Comparison of ENCODE assay signal across 14 mouse cellular contexts in genomic region chr1:86281781-86282536, GRCm38 (mm10). TPM values are rescaled to one million over a fixed set of nuclear protein-coding genes. Genes with fewer than 3 reads are reported as not detected.
DNase-seq lines count a peak whose midpoint lies in the region; ATAC-seq lines count a peak whose summit lies in the region.
"Had no signal": no experiment of that assay in that cellular context is flagged by ENCODE, and none has a peak within 500 bp of the region (broad histone marks: within the 10 kb centered on the region; RNA-seq: fewer than 3 reads in every experiment).

No protein-coding gene starts in this region.

- peak; percentile 39 for DNase-seq in adrenal gland, adult 2 months
- no peak for DNase-seq in adrenal gland, adult 8-10 months
- DNase-seq in left cerebral cortex, adult 11 months (ENCODE audit: low spot score): peak; percentile 26
- no peak for DNase-seq in left cerebral cortex, postnatal 4 days
- DNase-seq in right cerebral cortex, postnatal 10 days (ENCODE audit: low spot score in 2 of 2): peak; percentile 48 to 50
- DNase-seq in gastrocnemius, adult 18-20 months (ENCODE audit: low spot score): no peak
- no peak for DNase-seq in spleen, adult 12 weeks (ENCODE audit: low spot score)
- DNase-seq: gastrocnemius, adult 2 months; liver, embryonic 13.5 days had no signal

- peak overlapping the region; percentile 55 for H3K27ac ChIP-seq in intestine, embryonic 16.5 days (ENCODE audit: low read length)
- H3K27ac ChIP-seq: gastrocnemius, adult 2 months; heart, embryonic 15.5 days; liver, embryonic 13.5 days; macrophage had no signal

- no peak overlapping the region for H3K4me2 ChIP-seq in intestine, embryonic 16.5 days (ENCODE audit: low read depth, low read length)
- H3K4me2 ChIP-seq: heart, embryonic 15.5 days; liver, embryonic 13.5 days had no signal

- H3K9ac ChIP-seq in intestine, embryonic 16.5 days (ENCODE audit: low read depth, low read length): no peak overlapping the region
- H3K9ac ChIP-seq: heart, embryonic 15.5 days; liver, embryonic 13.5 days had no signal

- ATAC-seq in intestine, embryonic 16.5 days: peak; percentile 73
- ATAC-seq: hindbrain, embryonic 16.5 days; midbrain, embryonic 16.5 days had no signal

- no peaks in the 10 kb centered on the region for H3K36me3 ChIP-seq in intestine, embryonic 16.5 days (ENCODE audit: control insufficient read depth, insufficient read depth, low read length)
- H3K36me3 ChIP-seq: heart, embryonic 15.5 days; liver, embryonic 13.5 days had no signal

- intact Hi-C loops in left cerebral cortex, postnatal 4 days (cut with DNase I): no loop called here

- no peak overlapping the region for H3K4me3 ChIP-seq in intestine, embryonic 16.5 days (ENCODE audit: low read length)
- H3K4me3 ChIP-seq: gastrocnemius, adult 2 months; heart, embryonic 15.5 days; liver, embryonic 13.5 days had no signal

- H3K9me3 ChIP-seq in intestine, embryonic 16.5 days (ENCODE audit: control insufficient read depth, low read length): no peaks in the 10 kb centered on the region
- H3K9me3 ChIP-seq: heart, embryonic 15.5 days; liver, embryonic 13.5 days had no signal

- WGBS in intestine, embryonic 16.5 days: 67% methylated on average over 11 of the region's 11 CpGs

- peaks cover 8% of the 10 kb centered on the region; the same call in 1 of the 2 replicates for H3K4me1 ChIP-seq in intestine, embryonic 16.5 days (ENCODE audit: control insufficient read depth, insufficient read depth, low read length)
- H3K4me1 ChIP-seq: heart, embryonic 15.5 days; liver, embryonic 13.5 days had no signal

- no peaks in the 10 kb centered on the region for H3K27me3 ChIP-seq in intestine, embryonic 16.5 days (replicated peaks; ENCODE audit: control insufficient read depth, insufficient read depth, low read length)
- H3K27me3 ChIP-seq: heart, embryonic 15.5 days; liver, embryonic 13.5 days had no signal

RNA-seq across cellular contexts. Expression of gene B3gnt7, which starts 20.7 kb away (rescaled TPM):
- under 1 TPM; 0.21 to 0.26 TPM for total RNA-seq in adrenal gland, adult 2 months (2021)
- 0.36 and 0.40 TPM in 2 replicates for polyA plus RNA-seq in adrenal gland, adult 2 months (2012; rRNA removed)
- under 1 TPM; 0.20 to 0.68 (median 0.46) TPM for total RNA-seq in adrenal gland, adult 8-10 months (2022)
- total RNA-seq in left cerebral cortex, postnatal 4 days (2021): 10 to 100 TPM; 10.0 to 10.6 TPM
- 5.3 and 6.7 TPM in 2 replicates for polyA plus RNA-seq in intestine, embryonic 16.5 days (2015; fragmentation: Nextera tagmentation; extraction: Ambion mirVana)
- not detected for total RNA-seq in gastrocnemius, adult 18-20 months (2021)
- total RNA-seq: gastrocnemius, adult 2 months had no signal

Comparison
In these comparisons a context has a peak if more than half of its experiments do, and no peak if none do; other contexts are left out.
1. DNase-seq: peak in adrenal gland, adult 2 months (single experiment), left cerebral cortex, adult 11 months (single experiment) and right cerebral cortex, postnatal 10 days (2 of 2); none in adrenal gland, adult 8-10 months (single experiment), left cerebral cortex, postnatal 4 days (single experiment), gastrocnemius, adult 18-20 months (single experiment) and spleen, adult 12 weeks (single experiment).
2. RNA of gene B3gnt7, which starts 20.7 kb away (total RNA-seq): 10.0 to 10.6 TPM in left cerebral cortex, postnatal 4 days; 0.20 to 0.68 TPM in adrenal gland, adult 8-10 months, 0.21 to 0.26 TPM in adrenal gland, adult 2 months and not detected in gastrocnemius, adult 18-20 months; every median in the first group is over 4 times any median in the second.